Mouse (Mus musculus) spleen, postnatal 36 days (tissue): ENCODE measurements around the gene Insr.
"Not testable (repeated sequence)": the region's sequence is repeated elsewhere in the genome, so short reads cannot be mapped to it uniquely, and the experiment has no call there.

ENCODE experiments used
- DNase-seq, 2 experiments: peaks; one replicate each; pipeline ENCODE4 v3.0.0; 2022; ENCODE audit warnings: low spot score in 2 of 2, mixed read lengths in 1 of 2

Insr gene

DNA sequence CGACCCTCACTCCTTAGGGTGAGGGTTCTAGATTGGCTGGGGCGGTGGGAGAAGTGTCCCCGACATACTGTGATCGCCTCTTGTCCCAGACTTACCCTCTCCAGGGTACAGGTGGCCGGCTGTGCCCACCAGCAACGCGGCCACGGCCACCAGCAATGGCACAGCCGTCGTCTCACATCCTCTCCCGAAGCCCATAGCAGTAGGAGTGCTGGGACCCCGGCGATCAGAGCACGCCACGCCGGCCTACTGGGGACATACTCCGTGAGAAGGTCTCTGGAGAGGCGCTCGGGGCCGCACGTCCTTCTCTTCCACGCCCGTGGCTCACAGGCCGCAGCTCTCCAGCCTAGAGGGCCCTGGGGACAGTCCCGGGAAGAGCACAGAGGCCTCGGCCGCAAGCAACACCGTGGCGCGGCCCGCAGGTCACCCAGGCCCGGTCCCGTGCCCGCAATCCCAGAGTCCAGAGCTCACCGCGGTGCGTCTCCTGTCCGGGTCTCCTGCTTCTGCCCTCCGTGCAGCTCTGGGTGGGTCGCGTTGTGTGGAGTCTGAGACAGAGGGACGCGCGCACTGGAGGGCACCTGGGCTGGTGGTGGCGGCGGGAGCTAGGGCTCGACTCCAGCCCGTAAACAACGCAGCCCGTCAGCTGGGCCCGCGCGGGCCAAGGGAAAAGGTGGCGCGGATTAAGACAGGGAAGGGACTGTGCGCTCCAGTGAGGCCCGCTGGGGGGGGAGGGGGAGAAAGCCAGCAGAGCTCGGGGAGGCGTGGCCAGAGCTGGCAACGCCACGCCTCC is at the start of gene Insr:
TSS of gene Insr (minus strand) at position 684 of the 787 bp plus-strand sequence.
- peak; percentile 87 to 90 for DNase-seq

DNA sequence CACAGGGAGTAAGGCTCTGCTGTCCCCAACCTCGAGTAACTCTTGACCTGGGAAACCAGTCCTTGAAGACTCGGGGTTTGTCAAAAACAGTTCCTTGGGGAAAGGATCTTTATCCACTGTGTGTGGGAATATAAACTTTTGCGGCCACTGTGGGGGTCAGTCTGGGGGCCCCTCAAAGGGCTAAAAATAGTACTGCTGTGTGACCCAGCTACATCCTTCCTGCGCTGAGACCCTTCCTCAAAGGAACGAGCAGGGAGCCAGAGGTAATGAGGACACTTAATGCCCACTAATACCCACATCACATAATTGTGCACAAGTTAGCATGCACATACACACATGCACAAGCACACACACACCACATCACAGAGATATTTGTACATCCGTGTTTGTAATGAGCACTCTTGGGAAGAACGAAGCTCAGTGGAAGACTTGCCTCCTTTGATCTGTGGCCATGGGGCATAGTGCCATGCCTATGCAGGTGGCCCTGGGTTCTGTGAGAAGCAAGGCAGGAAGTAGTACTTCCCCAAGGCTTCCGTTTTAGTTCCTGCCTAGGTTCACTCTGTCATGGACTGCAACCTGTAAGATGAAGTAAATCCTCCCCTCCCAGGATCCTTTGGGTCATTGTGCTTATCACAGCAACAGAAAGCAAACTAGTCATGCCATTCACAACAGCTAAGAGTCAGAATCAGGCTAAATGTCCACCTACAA is 48.3 kb upstream of the Insr start:
- DNase-seq: peak; percentile 64

- no peak for DNase-seq
Observed at GRCm38 (mm10) chr8:3327056-3327455, 47.6 kb upstream of the Insr start.

DNA sequence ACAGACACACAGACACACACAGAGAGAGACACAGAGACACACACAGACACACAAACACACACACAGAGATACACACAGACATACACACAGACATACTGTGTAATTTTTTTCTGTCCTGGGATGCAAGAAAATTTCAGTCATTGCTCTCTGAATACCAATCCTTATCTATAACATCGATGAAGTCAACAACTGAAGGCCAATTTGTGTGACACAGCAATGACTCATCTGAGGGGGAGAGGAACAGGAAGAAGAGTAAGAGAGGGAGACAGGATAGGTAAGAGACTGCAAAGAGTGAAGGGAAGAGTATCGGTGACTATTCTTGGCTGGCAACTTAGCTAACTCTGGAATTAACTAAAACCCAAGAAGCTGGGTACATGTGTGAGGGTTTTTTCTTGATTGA is 44.8 kb upstream of the Insr start:
- DNase-seq: no peak

DNA sequence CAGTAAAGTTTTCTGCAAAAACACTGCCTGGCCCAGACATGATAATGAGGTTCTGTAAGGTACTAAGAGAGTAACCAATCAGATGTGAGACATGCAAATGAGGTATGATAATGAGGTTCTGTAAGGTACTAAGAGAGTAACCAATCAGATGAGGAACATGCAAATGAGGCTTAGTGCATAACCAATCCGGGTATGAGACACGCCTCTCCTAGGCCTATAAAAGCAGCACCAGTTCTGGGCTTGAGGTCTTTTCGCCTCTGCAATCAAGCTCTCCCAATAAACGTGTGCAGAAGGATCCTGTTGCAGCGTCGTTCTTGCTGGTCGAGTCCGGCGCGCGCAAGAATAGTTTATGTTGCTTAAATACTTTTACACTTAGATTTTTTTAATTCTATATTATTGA is 39.9 kb upstream of the Insr start:
- DNase-seq: not testable (repeated sequence)

GRCm38 (mm10) chr8:3316585-3316984 is 37.2 kb upstream of the Insr start:
- no peak for DNase-seq

DNA sequence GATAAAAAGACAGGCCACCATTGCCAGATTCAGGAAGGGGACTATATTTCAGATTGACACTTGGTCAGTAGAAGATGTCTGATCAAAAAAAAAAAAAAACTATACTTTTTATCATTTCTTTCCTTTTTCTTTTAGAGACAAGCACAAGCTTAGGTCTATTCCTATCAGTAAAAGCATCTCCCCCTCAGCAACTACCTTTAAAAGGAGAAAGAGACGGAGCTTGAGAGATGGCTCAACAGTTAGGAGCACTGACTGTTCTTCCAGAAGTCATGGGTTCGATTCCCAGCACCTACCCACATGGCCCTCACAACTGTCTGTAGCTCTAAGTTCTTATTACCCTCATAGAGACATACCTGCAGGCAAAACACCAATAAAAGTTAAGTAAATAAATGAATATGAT is 34.9 kb upstream of the Insr start:
- DNase-seq: no peak

GRCm38 (mm10) chr8:3313843-3314242 is 34.4 kb upstream of the Insr start:
- no peak for DNase-seq

DNA sequence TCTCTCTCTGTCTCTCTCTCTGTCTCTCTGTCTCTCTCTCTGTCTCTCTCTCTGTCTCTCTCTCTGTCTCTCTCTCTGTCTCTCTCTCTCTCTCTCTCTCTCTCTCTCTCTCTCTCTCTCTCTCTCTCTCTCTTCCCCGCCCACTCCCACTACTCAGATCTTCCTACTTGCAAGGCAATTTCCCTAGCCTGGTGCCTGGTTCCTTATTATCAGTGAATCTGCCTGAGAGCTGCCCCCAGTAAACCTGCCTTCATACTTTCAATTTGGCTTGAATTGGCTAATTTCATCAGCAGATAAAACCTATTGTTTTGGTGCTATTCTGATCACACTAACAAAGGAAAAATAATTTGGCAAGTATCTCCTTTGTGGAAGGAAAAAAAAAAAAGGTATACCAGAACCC is 34.0 kb upstream of the Insr start:
- not testable (repeated sequence) for DNase-seq

DNA sequence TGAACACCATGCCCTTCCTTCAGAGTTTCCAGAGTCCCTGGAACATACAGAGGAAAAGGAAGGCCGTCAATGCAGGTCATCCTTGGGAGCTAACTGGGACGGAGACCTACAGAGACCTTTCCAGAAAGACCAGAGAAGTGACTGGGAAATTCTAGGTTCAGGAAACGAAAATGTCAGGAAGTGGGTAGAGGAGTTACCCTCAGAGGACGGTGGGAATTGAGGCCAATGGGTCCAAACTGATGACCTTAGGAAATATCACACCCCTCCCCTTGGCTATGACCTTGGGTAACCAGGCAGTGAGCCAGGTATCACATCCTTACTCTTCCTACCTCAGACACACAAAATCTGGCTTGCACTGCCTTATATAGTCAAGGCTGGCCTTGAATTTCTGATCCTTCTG is 32.1 kb upstream of the Insr start:
- no peak for DNase-seq

- DNase-seq: no peak
Observed at GRCm38 (mm10) chr8:3309636-3310035, 30.2 kb upstream of the Insr start.

- peak in 1 of 2 experiments; percentile 27 for DNase-seq
Observed at GRCm38 (mm10) chr8:3308205-3308800, 28.9 kb upstream of the Insr start.

DNA sequence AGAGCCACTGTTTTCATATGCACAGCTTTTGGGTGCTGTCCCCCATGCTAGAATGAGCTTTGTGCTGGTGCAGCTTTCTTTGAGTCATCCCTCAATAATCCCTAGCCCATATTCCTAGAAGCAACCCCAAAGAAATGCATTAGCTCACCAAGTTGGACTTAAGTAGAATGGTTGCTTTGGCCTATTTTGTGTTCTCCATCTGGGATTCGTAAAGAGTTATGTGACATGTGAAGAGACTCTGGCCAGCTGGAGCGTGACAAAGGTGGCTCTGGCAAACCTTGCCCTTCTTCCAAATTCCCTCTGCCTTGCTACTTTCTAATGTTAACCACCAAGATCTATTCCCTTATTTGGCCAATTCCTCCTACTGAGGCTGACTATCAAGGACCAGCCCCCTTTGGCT is 22.7 kb upstream of the Insr start:
- DNase-seq: no peak

DNA sequence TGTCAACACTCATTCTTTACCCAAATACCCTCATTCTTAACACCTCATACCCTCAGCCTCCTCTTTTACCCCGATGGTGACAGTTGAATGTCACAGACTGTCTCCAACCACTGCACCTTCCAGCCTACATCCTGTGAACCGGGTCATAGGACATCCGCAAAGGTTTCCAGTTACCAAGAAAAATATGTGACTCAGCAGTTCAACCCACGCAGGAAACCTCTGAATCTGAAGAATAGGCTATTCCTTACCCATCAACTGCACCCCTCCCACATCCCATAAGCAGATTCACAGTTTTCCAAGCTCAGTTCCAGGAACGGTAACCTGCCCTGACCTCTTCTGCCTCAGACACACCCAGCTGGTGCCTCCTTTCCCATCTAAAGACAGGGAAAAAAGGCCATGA is 19.9 kb upstream of the Insr start:
- DNase-seq: no peak

- no peak for DNase-seq
Observed at GRCm38 (mm10) chr8:3285824-3286223, 6.4 kb upstream of the Insr start.

DNA sequence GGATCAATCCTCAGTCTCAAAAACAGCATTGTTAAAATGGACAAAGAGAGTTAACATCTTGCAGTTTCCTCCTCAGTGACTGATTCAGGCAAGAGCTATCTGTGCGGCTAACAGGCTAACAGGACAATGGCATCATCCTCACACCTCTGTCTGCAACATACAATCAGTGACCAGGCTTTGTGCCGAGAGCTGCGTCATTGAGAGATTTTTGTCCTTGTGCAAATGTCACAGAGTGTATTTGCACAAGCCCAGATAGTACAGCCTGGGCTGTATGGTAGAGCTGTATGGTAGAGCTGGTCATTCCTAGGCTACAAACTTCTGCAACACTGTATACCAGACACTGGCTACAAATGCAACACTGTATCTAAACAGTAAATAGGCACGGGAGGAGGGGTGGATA is 5.2 kb upstream of the Insr start:
- no peak for DNase-seq

DNA sequence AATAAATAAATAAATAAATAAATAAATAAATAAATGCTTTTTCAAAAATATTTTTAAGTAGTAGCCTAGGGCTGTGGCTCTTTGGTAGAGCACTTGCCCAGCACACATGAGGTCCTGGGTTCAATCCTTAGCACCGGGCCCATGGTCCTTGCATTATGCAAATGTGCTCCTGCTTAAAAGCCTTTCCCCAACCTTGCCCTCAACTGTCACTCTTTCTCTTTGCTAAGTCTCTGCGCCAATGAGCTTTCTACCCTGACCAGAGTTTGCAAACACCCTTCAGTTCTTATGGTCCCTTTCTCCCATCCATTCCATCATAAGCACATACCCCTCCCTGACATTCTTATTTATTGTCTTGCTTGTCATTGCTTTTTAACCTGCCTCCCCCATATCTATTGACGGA is 1.9 kb upstream of the Insr start:
- DNase-seq: no peak

- no peak for DNase-seq
Observed at GRCm38 (mm10) chr8:3280266-3280910, 971 bp upstream of the Insr start.

- DNase-seq: no peak
Observed at GRCm38 (mm10) chr8:3279721-3280077, 282 bp upstream of the Insr start.

GRCm38 (mm10) chr8:3278181-3278820 is 1.1 kb downstream of the Insr start:
- peak in 1 of 2 experiments; percentile 4 for DNase-seq

DNA sequence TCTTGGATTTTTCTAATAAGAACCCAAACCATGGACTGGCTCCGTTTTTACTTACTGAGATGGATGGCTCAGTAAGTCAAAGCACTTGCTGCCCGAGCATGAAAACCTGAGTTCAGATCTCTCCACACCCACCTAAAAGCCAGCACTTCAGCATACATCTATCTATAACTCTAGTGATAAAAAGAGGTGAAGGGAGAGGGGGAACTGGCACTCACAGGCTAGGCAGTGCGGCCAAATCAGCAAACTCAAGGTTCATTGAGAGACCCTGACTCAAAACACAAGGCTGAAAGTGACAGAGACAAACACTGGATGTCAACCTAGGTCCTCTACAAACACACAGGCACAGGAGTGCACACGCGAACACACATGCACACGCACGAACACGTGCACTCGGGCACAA is 2.2 kb downstream of the Insr start:
- no peak for DNase-seq

GRCm38 (mm10) chr8:3276009-3276408 is 3.4 kb downstream of the Insr start:
- no peak for DNase-seq
